27 mouse cellular contexts compared by ENCODE assay signal in genomic region chr4:35187617-35188326, GRCm38 (mm10). TPM values are rescaled to one million over a fixed set of nuclear protein-coding genes. Genes with fewer than 3 reads are reported as not detected.
DNase-seq lines count a peak whose midpoint lies in the region; ATAC-seq and TF ChIP-seq lines count a peak whose summit lies in the region.
"Had no signal": no experiment of that assay in that cellular context is flagged by ENCODE, and none has a peak within 500 bp of the region (broad histone marks: within the 10 kb centered on the region; RNA-seq: fewer than 3 reads in every experiment).

No protein-coding gene starts in this region.

- TF ChIP-seq EP300 in liver, postnatal 0 days (IDR thresholded peaks at IDR 0.05; ENCODE audit: low read depth), result no peak

- DNase-seq in liver, postnatal 0 days, result no peak
- peak; percentile 51 for DNase-seq in Patski (ENCODE audit: low read depth, low spot score)
- DNase-seq in midbrain, postnatal 0 days (ENCODE audit: low spot score), result no peak
- no peak for DNase-seq in cerebellum, adult 11-12 months
- DNase-seq in left cerebral cortex, postnatal 25 days (ENCODE audit: low spot score in 2 of 2), result no peak
- DNase-seq: adrenal gland, adult 8-10 months; adrenal gland, postnatal 36 days; B cell, adult 2 months; cerebellum, adult 8-10 months; cerebellum, postnatal 14 days; forebrain, postnatal 0 days; gastrocnemius, postnatal 14 days; heart, adult 2 months; heart, postnatal 14 days had no signal

- no peak overlapping the region for H3K27ac ChIP-seq in liver, embryonic 12.5 days
- H3K27ac ChIP-seq in liver, postnatal 0 days (ENCODE audit: low read depth), result no peak overlapping the region
- H3K27ac ChIP-seq in liver, embryonic 15.5 days (replicated peaks), result no peak overlapping the region
- H3K27ac ChIP-seq in midbrain, postnatal 0 days (ENCODE audit: low read depth, low read length), result no peak overlapping the region
- H3K27ac ChIP-seq: embryonic facial prominence, embryonic 12.5 days; forebrain, embryonic 12.5 days; heart, adult 2 months; heart, embryonic 15.5 days; hindbrain, embryonic 10.5 days; hindbrain, embryonic 14.5 days had no signal

- H3K4me2 ChIP-seq in liver, embryonic 12.5 days, result no peak overlapping the region
- H3K4me2 ChIP-seq in liver, postnatal 0 days (ENCODE audit: low read depth, low read length), result no peak overlapping the region
- no peak overlapping the region for H3K4me2 ChIP-seq in liver, embryonic 15.5 days
- no peak overlapping the region for H3K4me2 ChIP-seq in midbrain, postnatal 0 days (ENCODE audit: low read depth, low read length, poor library complexity, severe bottlenecking)
- H3K4me2 ChIP-seq: embryonic facial prominence, embryonic 12.5 days; forebrain, embryonic 12.5 days; heart, embryonic 11.5 days; heart, embryonic 15.5 days; hindbrain, embryonic 14.5 days had no signal

- peak; percentile 67; the same call in 1 of the 2 replicates for ATAC-seq in liver, embryonic 12.5 days
- ATAC-seq in liver, postnatal 0 days, result no peak
- ATAC-seq in Patski, result peak; percentile 76
- 0 out of 2 replicates have a peak, but pooled peaks have one; percentile 22 for ATAC-seq in liver, embryonic 15.5 days (ENCODE audit: insufficient read depth)
- ATAC-seq in midbrain, postnatal 0 days (ENCODE audit: low FRiP score), result no peak
- ATAC-seq: CD4-positive, CD25-positive, alpha-beta regulatory T cell, adult 4 months; forebrain, postnatal 0 days had no signal

- no peak overlapping the region for H3K9ac ChIP-seq in liver, embryonic 12.5 days
- H3K9ac ChIP-seq in liver, postnatal 0 days (replicated peaks), result no peak overlapping the region
- H3K9ac ChIP-seq in liver, embryonic 15.5 days, result no peak overlapping the region
- H3K9ac ChIP-seq in midbrain, postnatal 0 days (replicated peaks; ENCODE audit: low read length, poor library complexity, severe bottlenecking), result no peak overlapping the region
- H3K9ac ChIP-seq: embryonic facial prominence, embryonic 12.5 days; forebrain, embryonic 12.5 days; forebrain, postnatal 0 days; heart, embryonic 15.5 days; hindbrain, embryonic 14.5 days had no signal

- intact Hi-C loops in left cerebral cortex, postnatal 25 days (cut with DNase I), result no loop called here

- TF ChIP-seq CTCF in liver, postnatal 0 days (IDR thresholded peaks at IDR 0.05; ENCODE audit: low read depth), result no peak
- TF ChIP-seq CTCF in Patski (IDR thresholded peaks at IDR 0.05), result no peak
- TF ChIP-seq CTCF in midbrain, postnatal 0 days (IDR thresholded peaks at IDR 0.05), result no peak

- POLR2A ChIA-PET in Patski (lab: Charles Lee), result interaction anchor here (0.5 to 1.3 kb wide), 6 partner anchors 9 to 228 kb away, joined by 3 to 5 read pairs (median 3); no protein-coding TSS in a partner anchor

- in situ Hi-C loops in Patski (cut with MboI; ENCODE audit: low pct_unique_long_range_greater_than_20kb), result no loop called here

- no peaks in the 10 kb centered on the region for H3K27me3 ChIP-seq in liver, embryonic 12.5 days (replicated peaks)
- no peaks in the 10 kb centered on the region for H3K27me3 ChIP-seq in liver, postnatal 0 days (ENCODE audit: insufficient read depth, low read length)
- no peaks in the 10 kb centered on the region for H3K27me3 ChIP-seq in Patski
- H3K27me3 ChIP-seq in liver, embryonic 15.5 days, result no peaks in the 10 kb centered on the region
- no peaks in the 10 kb centered on the region for H3K27me3 ChIP-seq in midbrain, postnatal 0 days (ENCODE audit: insufficient read depth, low read length)
- H3K27me3 ChIP-seq: embryonic facial prominence, embryonic 12.5 days; forebrain, embryonic 12.5 days; heart, embryonic 15.5 days had no signal

- H3K4me1 ChIP-seq in liver, embryonic 12.5 days, result peaks cover 11% of the 10 kb centered on the region
- H3K4me1 ChIP-seq in liver, postnatal 0 days (ENCODE audit: insufficient read depth), result no peaks in the 10 kb centered on the region
- peaks cover 16% of the 10 kb centered on the region for H3K4me1 ChIP-seq in liver, embryonic 15.5 days (replicated peaks)
- no peaks in the 10 kb centered on the region for H3K4me1 ChIP-seq in midbrain, postnatal 0 days (ENCODE audit: insufficient read depth, low read length)
- H3K4me1 ChIP-seq: embryonic facial prominence, embryonic 12.5 days; forebrain, embryonic 12.5 days; hindbrain, embryonic 10.5 days had no signal

- no peak overlapping the region for H3K4me3 ChIP-seq in liver, embryonic 12.5 days
- no peak overlapping the region for H3K4me3 ChIP-seq in liver, postnatal 0 days (ENCODE audit: low read depth, low read length)
- H3K4me3 ChIP-seq in liver, embryonic 15.5 days (replicated peaks), result no peak overlapping the region
- no peak overlapping the region for H3K4me3 ChIP-seq in midbrain, postnatal 0 days (ENCODE audit: low read depth, low read length)
- H3K4me3 ChIP-seq: embryonic facial prominence, embryonic 12.5 days; forebrain, embryonic 12.5 days; heart, adult 2 months; heart, embryonic 15.5 days; hindbrain, embryonic 10.5 days had no signal

- no peaks in the 10 kb centered on the region for H3K36me3 ChIP-seq in liver, embryonic 12.5 days
- peaks cover 10% of the 10 kb centered on the region for H3K36me3 ChIP-seq in liver, postnatal 0 days (replicated peaks; ENCODE audit: insufficient read depth, low read length)
- H3K36me3 ChIP-seq in liver, embryonic 15.5 days (replicated peaks), result no peaks in the 10 kb centered on the region
- H3K36me3 ChIP-seq in midbrain, postnatal 0 days (ENCODE audit: insufficient read depth, low read length), result peaks cover 3% of the 10 kb centered on the region; the same call in 1 of the 2 replicates
- H3K36me3 ChIP-seq: embryonic facial prominence, embryonic 12.5 days; heart, embryonic 15.5 days had no signal

- WGBS in liver, embryonic 12.5 days (ENCODE audit: insufficient replicate concordance), result 48% methylated on average over 8 of the region's 8 CpGs
- 54% methylated on average over 8 of the region's 8 CpGs for WGBS in liver, postnatal 0 days (ENCODE audit: insufficient replicate concordance)
- 37% methylated on average over 8 of the region's 8 CpGs for WGBS in liver, embryonic 15.5 days (ENCODE audit: insufficient replicate concordance)
- WGBS in midbrain, postnatal 0 days, result 94% methylated on average over 8 of the region's 8 CpGs

- CTCF ChIA-PET in Patski (lab: Charles Lee), result interaction anchor here (0.7 to 1.7 kb wide), 10 partner anchors 10 to 230 kb away, joined by 3 to 6 read pairs (median 3); partner anchors contain the start of gene Mob3b

- no peaks in the 10 kb centered on the region for H3K9me3 ChIP-seq in liver, embryonic 12.5 days (replicated peaks)
- no peaks in the 10 kb centered on the region for H3K9me3 ChIP-seq in liver, postnatal 0 days (ENCODE audit: low read length)
- no peaks in the 10 kb centered on the region for H3K9me3 ChIP-seq in liver, embryonic 15.5 days (replicated peaks)
- no peaks in the 10 kb centered on the region for H3K9me3 ChIP-seq in midbrain, postnatal 0 days (ENCODE audit: low read length)
- H3K9me3 ChIP-seq: embryonic facial prominence, embryonic 12.5 days; forebrain, embryonic 12.5 days; G1E; heart, embryonic 15.5 days; hindbrain, embryonic 10.5 days had no signal

RNA-seq across cellular contexts. Expression of gene Mob3b, which starts 30.5 kb away (rescaled TPM):
- 6.0 and 7.1 TPM in 2 replicates for polyA plus RNA-seq in liver, embryonic 12.5 days (2016; fragmentation: Nextera tagmentation; extraction: Ambion mirVana)
- 13.6 and 14.2 TPM in 2 replicates for polyA plus RNA-seq in liver, postnatal 0 days (2015; fragmentation: Nextera tagmentation; extraction: Ambion mirVana)
- 9.8 TPM for polyA plus RNA-seq in Patski (2021)
- polyA plus RNA-seq in liver, embryonic 15.5 days (2015; fragmentation: Nextera tagmentation; extraction: Ambion mirVana), result 8.5 and 9.7 TPM in 2 replicates
- total RNA-seq in midbrain, postnatal 0 days (2014; rRNA removed), result 0.77 and 1.3 TPM in 2 replicates
- polyA plus RNA-seq in midbrain, postnatal 0 days (2015; fragmentation: Nextera tagmentation; extraction: Ambion mirVana), result 1.6 and 1.8 TPM in 2 replicates
- total RNA-seq in left cerebral cortex, postnatal 25 days (2021), result 1 to 10 TPM; 4.6 to 6.8 TPM
- polyA plus RNA-seq: G1E had no signal

RNA-seq across cellular contexts. Expression of gene Ifnk, which starts 35.9 kb away (rescaled TPM):
- polyA plus RNA-seq in liver, embryonic 12.5 days (2016; fragmentation: Nextera tagmentation; extraction: Ambion mirVana), result 0.17 TPM in 1 of 2 replicates, not detected in the other
- 0.27 and 0.50 TPM in 2 replicates for polyA plus RNA-seq in liver, postnatal 0 days (2015; fragmentation: Nextera tagmentation; extraction: Ambion mirVana)
- not detected for polyA plus RNA-seq in Patski (2021)
- 0.10 TPM in 1 of 2 replicates, not detected in the other for polyA plus RNA-seq in liver, embryonic 15.5 days (2015; fragmentation: Nextera tagmentation; extraction: Ambion mirVana)
- total RNA-seq in midbrain, postnatal 0 days (2014; rRNA removed), result not detected in 2 replicates
- polyA plus RNA-seq in midbrain, postnatal 0 days (2015; fragmentation: Nextera tagmentation; extraction: Ambion mirVana), result not detected in 2 replicates
- total RNA-seq in left cerebral cortex, postnatal 25 days (2021), result not detected
- total RNA-seq: adrenal gland, postnatal 36 days; forebrain, postnatal 0 days; G1E; gastrocnemius, adult 18-20 months; gastrocnemius, postnatal 14 days; heart, adult 2 months; heart, postnatal 14 days had no signal
- polyA plus RNA-seq: cortical plate, adult 2 months; forebrain, postnatal 0 days; G1E; gonadal fat pad, adult 2 months; heart, adult 2 months; heart, embryonic 11.5 days; heart, embryonic 15.5 days had no signal

RNA-seq across cellular contexts. Expression of gene C9orf72, which starts 38.2 kb away (rescaled TPM):
- 3.4 and 4.8 TPM in 2 replicates for polyA plus RNA-seq in liver, embryonic 12.5 days (2016; fragmentation: Nextera tagmentation; extraction: Ambion mirVana)
- polyA plus RNA-seq in liver, postnatal 0 days (2015; fragmentation: Nextera tagmentation; extraction: Ambion mirVana), result 4.8 and 5.8 TPM in 2 replicates
- polyA plus RNA-seq in Patski (2021), result 10.0 TPM
- polyA plus RNA-seq in liver, embryonic 15.5 days (2015; fragmentation: Nextera tagmentation; extraction: Ambion mirVana), result 3.3 and 3.6 TPM in 2 replicates
- 54.4 and 65.9 TPM in 2 replicates for total RNA-seq in midbrain, postnatal 0 days (2014; rRNA removed)
- polyA plus RNA-seq in midbrain, postnatal 0 days (2015; fragmentation: Nextera tagmentation; extraction: Ambion mirVana), result 49.7 and 51.7 TPM in 2 replicates
- total RNA-seq in left cerebral cortex, postnatal 25 days (2021), result 10 to 100 TPM; 25.5 to 26.7 TPM

Comparison
In these comparisons a context has a peak if more than half of its experiments do, and no peak if none do; other contexts are left out.
1. ATAC-seq: peak in liver, embryonic 12.5 days (single experiment), Patski (single experiment) and liver, embryonic 15.5 days (single experiment); none in liver, postnatal 0 days (single experiment) and midbrain, postnatal 0 days (single experiment).